Mouse (Mus musculus) embryonic facial prominence, embryonic 12.5 days (tissue): ENCODE measurements around the gene Psmc4. TPM values are rescaled to one million over a fixed set of nuclear protein-coding genes. Genes with fewer than 3 reads are reported as not detected.
A peak's percentile ranks its signal among the peaks of the same experiment; 100 is the strongest.

Source experiments
- ATAC-seq: fragments of 200-750 bp; cut with Nextera tagmentation; 2 replicates; pipeline ENCODE4 v1.8.0; 2017; ENCODE audit not compliant: insufficient number of reproducible peaks, insufficient read depth, low FRiP score, low TSS enrichment
- H3K27ac ChIP-seq: fragments of 300-500 bp; sonication (generic); 2 replicates; pipeline ENCODE4 v1.5.1; 2016; ENCODE audit warnings: mild to moderate bottlenecking
- H3K27me3 ChIP-seq: fragments of 300-500 bp; sonication (generic); 2 replicates; pipeline ENCODE4 v1.6.1; 2016; ENCODE audit warnings: mild to moderate bottlenecking, moderate library complexity
- H3K36me3 ChIP-seq: fragments of 300-500 bp; sonication (generic); 2 replicates; pipeline ENCODE4 v1.6.1; 2016; ENCODE audit warnings: mild to moderate bottlenecking
- H3K4me1 ChIP-seq: fragments of 300-500 bp; sonication (generic); 2 replicates; pipeline ENCODE4 v1.6.1; 2016
- H3K4me2 ChIP-seq: fragments of 300-500 bp; sonication (generic); replicated peaks from 2 replicates; pipeline ENCODE4 v1.6.1; 2016; ENCODE audit warnings: mild to moderate bottlenecking, moderate library complexity
- H3K4me3 ChIP-seq: fragments of 300-500 bp; sonication (generic); 2 replicates; pipeline ENCODE4 v1.5.1; 2016; ENCODE audit warnings: mild to moderate bottlenecking
- H3K9ac ChIP-seq: fragments of 300-500 bp; sonication (generic); 2 replicates; pipeline ENCODE4 v1.6.1; 2016; ENCODE audit warnings: mild to moderate bottlenecking, moderate library complexity
- H3K9me3 ChIP-seq: fragments of 300-500 bp; sonication (generic); 2 replicates; pipeline ENCODE4 v1.6.1; 2016; ENCODE audit warnings: mild to moderate bottlenecking, moderate library complexity
- WGBS: fragments of 180-500 bp; shearing (Covaris S2); methylation state at CpG from one replicate; pipeline ENCODE4 v1.1.7; 2016; 5-methylcytosine and 5-hydroxymethylcytosine counted together
- polyA plus RNA-seq: library from polyadenylated mRNA; unstranded; fragments of >200 nt; fragmentation: Nextera tagmentation; extraction: Ambion mirVana; gene quantifications from 2 replicates; pipeline ENCODE4 v1.2.1, GENCODE M21; 2016

Gene Psmc4
- polyA plus RNA-seq, 1 experiment from 2014 or later = 347 TPM

DNA sequence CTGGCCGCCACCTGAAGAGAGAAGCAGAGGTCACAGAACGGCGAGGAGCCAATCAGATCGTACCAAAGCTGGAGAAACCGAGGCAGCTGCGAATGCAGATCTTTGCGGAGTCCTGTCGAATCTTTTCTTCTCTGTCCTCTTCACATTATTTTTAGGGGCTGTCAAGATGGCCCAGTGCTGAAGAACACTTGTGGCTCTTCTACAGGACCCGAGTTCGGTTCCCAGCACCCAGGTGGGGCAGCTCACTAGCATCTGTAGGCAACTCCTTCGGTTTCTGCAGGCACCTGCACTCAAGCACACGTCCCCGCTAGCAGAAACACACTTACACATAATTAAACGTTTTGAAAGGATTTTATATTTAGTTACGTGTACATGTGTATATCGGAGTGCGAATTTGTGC is 683 bp upstream of the Psmc4 start:
- no peak for ATAC-seq
- WGBS = 58% methylated on average over 17 of the region's 17 CpGs
- H3K36me3 ChIP-seq = peaks cover 31% of the 10 kb centered on the region
- peak overlapping the region; percentile 70; the same call in 1 of the 2 replicates for H3K4me3 ChIP-seq
- no peaks in the 10 kb centered on the region for H3K9me3 ChIP-seq
- peak overlapping the region; percentile 40 for H3K9ac ChIP-seq
- peaks cover 6% of the 10 kb centered on the region for H3K4me1 ChIP-seq
- H3K27ac ChIP-seq = no peak overlapping the region
- H3K4me2 ChIP-seq = peak overlapping the region; percentile 28
- H3K27me3 ChIP-seq = no peaks in the 10 kb centered on the region

DNA sequence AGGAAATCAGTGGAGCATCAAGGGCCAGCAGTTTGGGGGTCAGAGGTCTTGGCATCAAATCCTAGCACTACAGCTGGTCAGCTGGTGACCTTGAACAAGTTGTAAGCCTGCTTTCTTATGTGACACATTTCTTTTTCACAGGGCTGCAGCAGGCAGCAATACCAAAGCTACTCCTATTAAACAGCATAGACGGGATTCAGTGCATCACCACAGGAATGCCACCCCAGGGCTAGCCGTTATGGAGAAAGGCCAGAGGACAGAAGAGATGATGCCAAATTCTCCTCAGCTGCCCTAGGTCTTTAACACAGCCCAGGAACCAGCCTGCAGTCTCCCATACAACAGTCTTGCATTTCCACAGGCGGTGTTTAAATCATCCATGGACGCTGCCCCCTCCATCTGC is 5.4 kb downstream of the Psmc4 start:
- H3K4me2 ChIP-seq = no peak overlapping the region
- H3K36me3 ChIP-seq = peaks cover 89% of the 10 kb centered on the region
- no peak overlapping the region for H3K9ac ChIP-seq
- no peaks in the 10 kb centered on the region for H3K27me3 ChIP-seq
- ATAC-seq = no peak
- 97% methylated on average over 4 of the region's 4 CpGs for WGBS
- H3K4me3 ChIP-seq = no peak overlapping the region
- peaks cover 6% of the 10 kb centered on the region for H3K4me1 ChIP-seq
- no peak overlapping the region for H3K27ac ChIP-seq
- H3K9me3 ChIP-seq = no peaks in the 10 kb centered on the region

DNA sequence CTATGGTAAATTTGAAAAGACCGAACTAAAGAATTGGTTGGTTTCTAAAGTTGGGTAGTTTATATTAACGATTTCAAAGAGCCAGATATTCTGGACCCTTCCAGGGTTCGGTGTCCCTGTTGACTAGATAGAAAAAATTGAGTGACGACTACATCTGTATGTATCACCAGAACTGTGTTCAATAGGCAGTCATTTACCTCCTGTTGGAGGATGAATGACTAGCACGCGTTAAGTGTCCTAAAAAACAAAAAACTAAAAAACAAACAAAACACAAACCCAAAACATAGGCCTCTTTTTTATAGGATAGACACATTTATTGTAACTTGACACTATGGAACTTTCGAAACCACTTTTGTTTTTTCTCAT is 35.5 kb downstream of the Psmc4 start:
- ATAC-seq = no peak
- 0 out of 2 replicates have a peak overlapping the region, but pooled peaks have one; percentile 12 for H3K27ac ChIP-seq
- peak overlapping the region; percentile 59 for H3K4me3 ChIP-seq
- peak overlapping the region; percentile 67 for H3K9ac ChIP-seq
- 26% methylated on average over 7 of the region's 7 CpGs for WGBS
- peaks cover 6% of the 10 kb centered on the region; the same call in 1 of the 2 replicates for H3K4me1 ChIP-seq
- peak overlapping the region; percentile 67 for H3K4me2 ChIP-seq
- no peaks in the 10 kb centered on the region for H3K9me3 ChIP-seq
- H3K36me3 ChIP-seq = peaks cover 13% of the 10 kb centered on the region; the same call in 1 of the 2 replicates
- H3K27me3 ChIP-seq = no peaks in the 10 kb centered on the region

DNA sequence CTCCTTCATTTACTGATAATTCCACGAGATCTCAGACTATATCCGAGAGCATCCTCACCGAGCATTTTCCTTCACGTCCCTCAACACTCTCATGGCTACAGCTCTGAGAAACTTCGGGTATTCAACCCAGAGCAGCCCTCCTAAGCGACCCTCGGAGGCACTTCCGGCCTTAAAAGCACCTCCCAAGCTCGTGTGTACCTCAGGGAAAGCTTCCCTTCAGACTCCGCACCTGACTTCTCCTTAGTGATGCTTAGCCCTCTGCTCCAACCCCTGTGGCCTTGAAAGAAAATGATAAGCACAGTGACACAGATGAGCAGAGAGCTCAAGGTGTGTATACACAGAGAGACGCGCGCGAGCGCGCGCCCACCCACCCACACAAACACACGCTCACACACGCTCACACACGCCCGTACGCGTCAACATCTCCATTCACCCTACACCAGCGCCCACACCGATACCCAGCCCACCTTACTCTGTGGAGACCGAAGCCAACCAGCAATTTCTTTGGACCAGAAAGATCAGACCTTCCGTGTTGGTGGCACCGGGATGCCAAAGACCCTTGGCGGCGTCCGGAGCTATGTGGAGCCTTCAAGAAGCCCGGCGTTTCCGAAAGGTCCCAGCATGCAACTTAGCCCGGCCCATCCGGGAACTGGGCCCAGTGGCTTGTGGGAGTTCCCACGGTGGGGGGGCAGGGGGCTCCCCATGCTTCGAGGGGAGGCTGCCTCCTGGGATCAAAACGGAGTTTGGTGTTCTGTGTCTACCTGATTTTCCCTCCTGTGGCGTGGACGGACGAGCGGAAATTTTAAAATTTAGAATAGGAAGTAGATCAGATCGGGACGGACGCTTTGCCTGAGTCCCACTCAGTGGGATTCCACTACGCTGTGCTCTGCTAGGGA is 36.1 kb downstream of the Psmc4 start, which contains the start of gene Zfp850:
Gene Zfp850, minus strand, starts transcription at position 567 of the 896 bp plus-strand sequence.
- H3K9me3 ChIP-seq = no peaks in the 10 kb centered on the region
- ATAC-seq = peak; percentile 95
- H3K4me3 ChIP-seq = peak within 1 kb of the TSS; percentile 59
- H3K4me1 ChIP-seq = peaks cover 6% of the 10 kb centered on the region; the same call in 1 of the 2 replicates
- no peaks in the 10 kb centered on the region for H3K27me3 ChIP-seq
- under 1% methylated on average over 47 of the region's 47 CpGs for WGBS
- peaks cover 18% of the 10 kb centered on the region; the same call in 1 of the 2 replicates for H3K36me3 ChIP-seq
- H3K9ac ChIP-seq = peak within 1 kb of the TSS; percentile 67
- peak within 1 kb of the TSS; percentile 67 for H3K4me2 ChIP-seq
- H3K27ac ChIP-seq = 0 out of 2 replicates have a peak within 1 kb of the TSS, but pooled peaks have one; percentile 12

DNA sequence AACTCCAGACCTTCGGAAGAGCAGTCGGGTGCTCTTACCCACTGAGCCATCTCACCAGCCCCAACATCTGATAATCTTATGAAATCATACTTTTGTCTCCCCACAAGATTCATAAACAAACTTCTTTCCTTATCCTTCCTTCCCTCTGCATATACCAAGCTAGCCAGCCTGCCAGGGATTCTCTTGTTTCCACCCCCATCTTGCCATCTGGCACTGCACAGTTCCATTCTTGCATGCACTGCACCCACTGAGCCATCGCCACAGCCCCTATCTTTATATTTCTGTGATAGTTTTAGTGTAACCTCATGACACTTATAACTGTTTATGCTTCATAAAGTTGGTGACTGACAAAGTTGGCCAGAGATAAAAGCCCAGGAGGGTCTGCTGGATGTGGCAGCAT is 39.6 kb downstream of the Psmc4 start:
- Histone ChIP-seq H3K36me3 (peaks cover 33% of the 10 kb centered on the region), H3K4me3 (no peak overlapping the region), H3K4me1 (peaks cover 6% of the 10 kb centered on the region; the same call in 1 of the 2 replicates), H3K4me2 (no peak overlapping the region), H3K9ac (no peak overlapping the region), H3K9me3 (no peaks in the 10 kb centered on the region), H3K27ac (no peak overlapping the region), H3K27me3 (no peaks in the 10 kb centered on the region)
- 97% methylated on average over 3 of the region's 3 CpGs for WGBS
- ATAC-seq = no peak

Other genes starting within 250 kb of the Psmc4 start
- 2.2 and 3.1 TPM in 2 replicates for gene Zfp626, start 242.9 kb downstream of the Psmc4 start, polyA plus RNA-seq
- 9.4 and 10.5 TPM in 2 replicates for gene Zfp59, start 211.5 kb downstream of the Psmc4 start, polyA plus RNA-seq
- 3.9 and 4.5 TPM in 2 replicates for gene Zfp607a, start 192.6 kb downstream of the Psmc4 start, polyA plus RNA-seq
- gene Zfp974, start 120.6 kb downstream of the Psmc4 start, polyA plus RNA-seq = 11.4 and 12.3 TPM in 2 replicates
- gene Zfp780b, start 70.9 kb downstream of the Psmc4 start, polyA plus RNA-seq = 23.4 and 24.8 TPM in 2 replicates
- gene Zfp850, start 36.0 kb downstream of the Psmc4 start, polyA plus RNA-seq = 5.2 and 6.6 TPM in 2 replicates
- 0.40 and 0.73 TPM in 2 replicates for gene Fcgbp, start 21.1 kb upstream of the Psmc4 start, polyA plus RNA-seq
- 0.04 TPM in 2 replicates for gene 9530053A07Rik, start 79.4 kb upstream of the Psmc4 start, polyA plus RNA-seq
- 155 TPM in 2 replicates for gene Fbl, start 119.6 kb upstream of the Psmc4 start, polyA plus RNA-seq
- 18.3 and 19.8 TPM in 2 replicates for gene Dyrk1b, start 129.4 kb upstream of the Psmc4 start, polyA plus RNA-seq
- gene Eid2, start 217.8 kb upstream of the Psmc4 start, polyA plus RNA-seq = 10.3 and 18.2 TPM in 2 replicates
- 19.2 and 19.5 TPM in 2 replicates for gene Eid2b, start 227.6 kb upstream of the Psmc4 start, polyA plus RNA-seq
- not detected in 2 replicates for gene Selenov, start 241.1 kb upstream of the Psmc4 start, polyA plus RNA-seq